Mouse (Mus musculus): Measurements from ENCODE around the gene Plekhg5. TPM values are rescaled to one million over a fixed set of nuclear protein-coding genes. Genes with fewer than 3 reads are reported as not detected.

Plekhg5 gene
- polyA plus RNA-seq, 1 experiment: 37.7 TPM

GRCm38 (mm10) chr4:152097911-152098799 lies 25.9 kb downstream of the Plekhg5 start:
- DNase-seq (ENCODE audit: low read depth): no peak

- DNase-seq (ENCODE audit: low read depth): no peak
Observed at GRCm38 (mm10) chr4:152100541-152100940, 28.2 kb downstream of the Plekhg5 start.

- DNase-seq (ENCODE audit: low read depth): no peak
Observed at GRCm38 (mm10) chr4:152101081-152101653, 28.9 kb downstream of the Plekhg5 start.

GRCm38 (mm10) chr4:152101921-152102320 lies 29.6 kb downstream of the Plekhg5 start:
- DNase-seq (ENCODE audit: low read depth): no peak

- no peak for DNase-seq (ENCODE audit: low read depth)
Observed at GRCm38 (mm10) chr4:152103025-152103424, 30.7 kb downstream of the Plekhg5 start.

- no peak for DNase-seq (ENCODE audit: low read depth)
Observed at GRCm38 (mm10) chr4:152106746-152107145, 34.4 kb downstream of the Plekhg5 start.

- DNase-seq (ENCODE audit: low read depth): no peak
Observed at GRCm38 (mm10) chr4:152107493-152107892, 35.2 kb downstream of the Plekhg5 start.

- no peak for DNase-seq (ENCODE audit: low read depth)
Observed at GRCm38 (mm10) chr4:152107971-152108509, 35.7 kb downstream of the Plekhg5 start.

GRCm38 (mm10) chr4:152108673-152109072 lies 36.4 kb downstream of the Plekhg5 start:
- no peak for DNase-seq (ENCODE audit: low read depth)

GRCm38 (mm10) chr4:152109509-152109908 lies 37.2 kb downstream of the Plekhg5 start:
- DNase-seq (ENCODE audit: low read depth): no peak

GRCm38 (mm10) chr4:152110689-152111088 lies 38.4 kb downstream of the Plekhg5 start:
- no peak for DNase-seq (ENCODE audit: low read depth)

GRCm38 (mm10) chr4:152112329-152112728 lies 40.0 kb downstream of the Plekhg5 start:
- no peak for DNase-seq (ENCODE audit: low read depth)

GRCm38 (mm10) chr4:152114080-152114479 lies 41.8 kb downstream of the Plekhg5 start:
- DNase-seq (ENCODE audit: low read depth): no peak

GRCm38 (mm10) chr4:152115921-152116612 lies 43.8 kb downstream of the Plekhg5 start, which contains the start of gene Tnfrsf25:
Tnfrsf25 (plus strand) TSS chr4:152115934.
- DNase-seq (ENCODE audit: low read depth): no peak

GRCm38 (mm10) chr4:152117538-152117937 lies 45.2 kb downstream of the Plekhg5 start:
- DNase-seq (ENCODE audit: low read depth): no peak

- no peak for DNase-seq (ENCODE audit: low read depth)
Observed at GRCm38 (mm10) chr4:152119396-152120292, 47.3 kb downstream of the Plekhg5 start.

- no peak for DNase-seq (ENCODE audit: low read depth)
Observed at GRCm38 (mm10) chr4:152120311-152121182, 48.2 kb downstream of the Plekhg5 start.

GRCm38 (mm10) chr4:152121183-152121505 lies 48.8 kb downstream of the Plekhg5 start:
- DNase-seq (ENCODE audit: low read depth): no peak

GRCm38 (mm10) chr4:152124361-152124961 lies 52.2 kb downstream of the Plekhg5 start:
- DNase-seq (ENCODE audit: low read depth): no peak
